Mouse (Mus musculus): ENCODE measurements around the gene Sntn.

Gene Sntn

GRCm38 (mm10) chr14:13670576-13670975 is at the start of gene Sntn:
Sntn (plus strand) TSS chr14:13670876.
- no peak for DNase-seq

GRCm38 (mm10) chr14:13649865-13650264 is 20.8 kb upstream of the Sntn start:
- DNase-seq, result no peak

- no peak for DNase-seq
Measured at GRCm38 (mm10) chr14:13651039-13651438, 19.6 kb upstream of the Sntn start.

- DNase-seq, result no peak
Measured at GRCm38 (mm10) chr14:13651541-13652298, 19.0 kb upstream of the Sntn start.

- DNase-seq, result no peak
Measured at GRCm38 (mm10) chr14:13686716-13687115, 16.0 kb downstream of the Sntn start.

GRCm38 (mm10) chr14:13690426-13690825 is 19.8 kb downstream of the Sntn start:
- DNase-seq, result no peak

GRCm38 (mm10) chr14:13732263-13732662 is 61.6 kb downstream of the Sntn start:
- DNase-seq, result no peak

All from kidney, postnatal 25 days (tissue).